Mouse (Mus musculus) lung, adult 10 weeks (tissue): ENCODE data around the gene Them5. TPM values are rescaled to one million over a fixed set of nuclear protein-coding genes. Genes with fewer than 3 reads are reported as not detected.

Experiments used
- polyA plus RNA-seq: library from polyadenylated mRNA; stranded (reverse); fragments of 350-450 nt; fragmentation: Illumina TruSeq; extraction: RNeasy Lipid Tissue Mini Kit (QIAGEN cat#74804); gene quantifications from one replicate; pipeline ENCODE4 v1.2.3, GENCODE M21; 2014; ENCODE audit warnings: low read depth, low replicate concordance; ENCODE audit not compliant: insufficient read depth

The Them5 gene
- 0.32 TPM for polyA plus RNA-seq

GRCm38 (mm10) chr3:94341959-94342422 is at the start of gene Them5:
TSS of gene Them5 (plus strand) at chr3:94342099.

DNA sequence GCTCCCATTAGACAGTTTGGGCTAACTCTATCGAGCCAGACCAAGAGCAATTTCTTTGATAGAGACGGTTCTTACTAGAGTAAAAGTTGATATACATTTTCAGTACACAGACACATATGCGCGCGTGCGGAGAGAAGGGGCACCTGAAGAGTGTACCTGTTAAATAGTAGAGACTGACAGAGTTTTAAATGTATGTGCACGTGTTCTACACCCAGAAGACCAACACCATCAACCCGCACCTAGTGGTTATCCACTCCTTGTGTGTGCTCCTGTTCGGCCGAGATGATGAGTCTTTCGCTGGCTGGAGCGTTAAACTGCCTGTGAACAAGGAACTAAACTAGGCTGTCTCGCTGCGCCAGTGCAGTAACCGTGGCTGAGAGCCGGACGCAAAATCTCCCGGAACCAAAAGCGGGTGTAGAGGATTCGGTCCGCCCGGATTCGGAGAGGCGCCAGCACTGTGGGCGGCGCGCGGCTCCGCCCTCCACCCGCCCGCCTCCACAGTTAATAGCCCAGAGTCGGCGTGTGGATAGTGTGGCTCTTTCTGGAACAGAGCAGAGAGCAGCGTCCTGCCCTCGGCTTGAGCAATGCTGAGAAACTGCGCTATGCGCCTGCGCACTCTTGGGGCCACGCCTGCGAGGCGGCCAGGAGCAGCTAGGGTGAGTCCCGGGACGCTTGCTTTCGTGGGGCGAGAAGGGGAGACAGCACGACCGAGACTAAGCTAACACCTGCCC is 32.1 kb upstream of the Them5 start, which contains the start of gene Them4:
Them4 (plus strand) TSS at position 457 of the 731 bp plus-strand sequence.

GRCm38 (mm10) chr3:94362138-94362537 is 20.2 kb downstream of the Them5 start, which contains the start of gene C2cd4d:
TSS of gene C2cd4d (plus strand) at chr3:94362438.

GRCm38 (mm10) chr3:94372641-94373040 is 30.7 kb downstream of the Them5 start, which contains the start of gene Rorc:
TSS of gene Rorc (plus strand) at chr3:94372794.

Other genes with a start within 250 kb of the Them5 start
- gene Gm10696, start 163.9 kb upstream of the Them5 start, polyA plus RNA-seq, result not detected
- gene Gm5286, start 145.4 kb upstream of the Them5 start, polyA plus RNA-seq, result not detected
- not detected for gene Gm4778, start 78.1 kb upstream of the Them5 start, polyA plus RNA-seq
- 7.1 TPM for gene Them4, start 32.0 kb upstream of the Them5 start, polyA plus RNA-seq
- not detected for gene C2cd4d, start 20.3 kb downstream of the Them5 start, polyA plus RNA-seq
- gene Rorc, start 30.7 kb downstream of the Them5 start, polyA plus RNA-seq, result 8.8 TPM
- 0.06 TPM for gene Lingo4, start 56.4 kb downstream of the Them5 start, polyA plus RNA-seq
- 2.7 TPM for gene Tdrkh, start 71.2 kb downstream of the Them5 start, polyA plus RNA-seq
- gene Mrpl9, start 101.2 kb downstream of the Them5 start, polyA plus RNA-seq, result 42.6 TPM
- not detected for gene Oaz3, start 101.8 kb downstream of the Them5 start, polyA plus RNA-seq
- 0.17 TPM for gene Celf3, start 136.2 kb downstream of the Them5 start, polyA plus RNA-seq
- gene Riiad1, start 138.2 kb downstream of the Them5 start, polyA plus RNA-seq, result 31.7 TPM
- gene Snx27, start 240.6 kb downstream of the Them5 start, polyA plus RNA-seq, result 10.9 TPM